Mouse (Mus musculus) megakaryocyte, embryonic 14.5 days (primary cell): ENCODE data around the gene Fam3a.

Experiments used
- FLI1 ChIP-seq: IDR thresholded peaks from 2 replicates; pipeline ENCODE4 v1.6.1; 2012; ENCODE audit warnings: low read length, inconsistent platforms, mixed read lengths
- GATA1 ChIP-seq: IDR thresholded peaks from 3 replicates; pipeline ENCODE4 v1.6.1; 2012; ENCODE audit warnings: mixed read lengths, low read length, inconsistent platforms, borderline replicate concordance

DNA sequence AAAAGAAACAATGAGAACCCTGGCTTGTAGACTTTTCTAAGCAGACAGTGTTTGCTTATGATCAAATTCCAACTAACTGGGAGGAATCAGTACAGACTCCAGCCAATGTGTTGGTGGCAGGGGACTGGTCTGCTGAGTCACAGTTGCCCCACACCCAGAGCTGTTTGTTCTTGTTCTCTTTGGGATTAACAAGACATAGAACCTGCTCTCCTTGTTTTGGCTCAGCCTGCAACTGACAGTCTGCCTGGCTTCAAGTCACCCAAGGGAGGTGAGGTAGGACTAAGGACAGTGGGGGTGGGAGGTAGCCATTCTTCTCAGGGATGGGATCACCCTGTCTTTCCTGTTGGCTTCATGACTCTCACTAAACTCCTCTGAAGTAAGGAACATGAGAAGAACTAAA lies 31.4 kb upstream of the Fam3a start:
- TF ChIP-seq GATA1: no peak
- TF ChIP-seq FLI1: no peak
